28 mouse cellular contexts compared by ENCODE assay signal in genomic region chr10:60571491-60571890, GRCm38 (mm10).
"Had no signal": no experiment of that assay in that cellular context is flagged by ENCODE, and none has a peak within 500 bp of the region (broad histone marks: within the 10 kb centered on the region; RNA-seq: fewer than 3 reads in every experiment).

No protein-coding gene starts in this region.

- H3K9me3 ChIP-seq: heart, embryonic 10.5 days; heart, embryonic 12.5 days; hindbrain, embryonic 12.5 days; intestine, embryonic 15.5 days; limb, embryonic 12.5 days; liver, embryonic 13.5 days; liver, embryonic 15.5 days had no signal

- H3K27ac ChIP-seq: gastrocnemius, adult 2 months; heart, embryonic 10.5 days; hindbrain, embryonic 10.5 days; hindbrain, embryonic 12.5 days; hindbrain, embryonic 14.5 days; intestine, embryonic 15.5 days; kidney, postnatal 0 days; layer of hippocampus, adult 2 months; liver, embryonic 13.5 days; liver, embryonic 15.5 days had no signal

- ATAC-seq: hindbrain, embryonic 16.5 days; inflammation-experienced regulatory T-cells, adult 6 months; intestine, embryonic 15.5 days; intestine, postnatal 0 days had no signal

- H3K4me3 ChIP-seq: gastrocnemius, adult 2 months; heart, embryonic 10.5 days; heart, embryonic 12.5 days; hindbrain, embryonic 10.5 days; hindbrain, embryonic 12.5 days; intestine, embryonic 15.5 days; layer of hippocampus, adult 2 months; limb, embryonic 12.5 days; liver, embryonic 13.5 days; liver, embryonic 15.5 days had no signal

- H3K9ac ChIP-seq: heart, embryonic 12.5 days; hindbrain, embryonic 12.5 days; hindbrain, embryonic 14.5 days; intestine, embryonic 15.5 days; limb, embryonic 12.5 days; liver, embryonic 13.5 days; liver, embryonic 15.5 days had no signal

- H3K4me2 ChIP-seq: heart, embryonic 12.5 days; hindbrain, embryonic 12.5 days; hindbrain, embryonic 14.5 days; intestine, embryonic 15.5 days; limb, embryonic 12.5 days; liver, embryonic 11.5 days; liver, embryonic 13.5 days; liver, embryonic 15.5 days had no signal

- DNase-seq: gastrocnemius, adult 2 months; gastrocnemius, postnatal 10 days; gastrocnemius, postnatal 25 days; heart, adult 18-20 months; heart, postnatal 10 days; heart, postnatal 4 days; kidney, adult 18-20 months; kidney, adult 8-10 months; kidney, postnatal 14 days; layer of hippocampus, adult 9-11 months; layer of hippocampus, postnatal 36 days; left cerebral cortex, postnatal 4 days; liver; liver, embryonic 13.5 days had no signal

- H3K36me3 ChIP-seq: heart, embryonic 10.5 days; heart, embryonic 12.5 days; hindbrain, embryonic 10.5 days; hindbrain, embryonic 12.5 days; intestine, embryonic 15.5 days; limb, embryonic 12.5 days; liver, embryonic 13.5 days; liver, embryonic 15.5 days had no signal

- H3K27me3 ChIP-seq: intestine, embryonic 15.5 days had no signal
